Mouse (Mus musculus) forebrain, embryonic 14.5 days (tissue): ENCODE results near the gene Xlr4b. TPM values are rescaled to one million over a fixed set of nuclear protein-coding genes. Genes with fewer than 3 reads are reported as not detected.
A peak's percentile ranks its signal among the peaks of the same experiment; 100 is the strongest.
"Not testable (repeated sequence)": the region's sequence is repeated elsewhere in the genome, so short reads cannot be mapped to it uniquely, and the experiment has no call there.

ENCODE experiments used
- ATAC-seq: fragments of 200-750 bp; cut with Nextera tagmentation; 2 replicates; pipeline ENCODE4 v1.8.0; 2017; ENCODE audit warnings: mild to moderate bottlenecking, moderate library complexity
- DNase-seq: peaks from one replicate; pipeline ENCODE4 v3.0.0-alpha.2; 2015; ENCODE audit warnings: low spot score
- H3K27ac ChIP-seq: fragments of 300-500 bp; sonication (generic); 2 replicates; pipeline ENCODE4 v1.5.1; 2014; ENCODE audit warnings: low read depth, mild to moderate bottlenecking, control low read depth, low read length, moderate library complexity
- H3K27me3 ChIP-seq: fragments of 300-500 bp; sonication (generic); replicated peaks from 2 replicates; pipeline ENCODE4 v1.6.1; 2014; ENCODE audit warnings: low read length, control low read depth, mixed read lengths; ENCODE audit not compliant: control insufficient read depth, insufficient read depth
- H3K36me3 ChIP-seq: fragments of 300-500 bp; sonication (generic); 2 replicates; pipeline ENCODE4 v1.6.1; 2014; ENCODE audit warnings: low read length, control low read depth; ENCODE audit not compliant: control insufficient read depth, insufficient read depth
- H3K4me1 ChIP-seq: fragments of 300-500 bp; sonication (generic); 2 replicates; pipeline ENCODE4 v1.6.1; 2014; ENCODE audit warnings: antibody characterized with exemption, low read length, control low read depth; ENCODE audit not compliant: control insufficient read depth, insufficient read depth
- H3K4me2 ChIP-seq: fragments of 300-500 bp; sonication (generic); 2 replicates; pipeline ENCODE4 v1.6.1; 2014; ENCODE audit warnings: mild to moderate bottlenecking, control low read depth, low read length
- H3K4me3 ChIP-seq: fragments of 300-500 bp; sonication (generic); 2 replicates; pipeline ENCODE4 v1.5.1; 2014; ENCODE audit warnings: low read depth, low read length, control low read depth
- H3K9ac ChIP-seq: fragments of 300-500 bp; sonication (generic); 2 replicates; pipeline ENCODE4 v1.6.1; 2014; ENCODE audit warnings: mild to moderate bottlenecking, low read length, control low read depth, moderate library complexity
- H3K9me3 ChIP-seq: fragments of 300-500 bp; sonication (generic); replicated peaks from 2 replicates; pipeline ENCODE4 v1.6.1; 2016; ENCODE audit warnings: low read length, control low read depth, mixed read lengths; ENCODE audit not compliant: control insufficient read depth
- WGBS: fragments of 180-500 bp; shearing (Covaris S2); extraction: QIAGEN DNeasy Blood & Tissue Kit; methylation state at CpG from one replicate; pipeline ENCODE4 v1.1.7; 2014; 5-methylcytosine and 5-hydroxymethylcytosine counted together
- polyA plus RNA-seq: library from polyadenylated mRNA; unstranded; fragments of >200 nt; fragmentation: Nextera tagmentation; extraction: Ambion mirVana; gene quantifications from 2 replicates; pipeline ENCODE4 v1.2.1, GENCODE M21; 2014

Gene Xlr4b
- 0.37 and 1.4 TPM in 2 replicates for polyA plus RNA-seq

DNA sequence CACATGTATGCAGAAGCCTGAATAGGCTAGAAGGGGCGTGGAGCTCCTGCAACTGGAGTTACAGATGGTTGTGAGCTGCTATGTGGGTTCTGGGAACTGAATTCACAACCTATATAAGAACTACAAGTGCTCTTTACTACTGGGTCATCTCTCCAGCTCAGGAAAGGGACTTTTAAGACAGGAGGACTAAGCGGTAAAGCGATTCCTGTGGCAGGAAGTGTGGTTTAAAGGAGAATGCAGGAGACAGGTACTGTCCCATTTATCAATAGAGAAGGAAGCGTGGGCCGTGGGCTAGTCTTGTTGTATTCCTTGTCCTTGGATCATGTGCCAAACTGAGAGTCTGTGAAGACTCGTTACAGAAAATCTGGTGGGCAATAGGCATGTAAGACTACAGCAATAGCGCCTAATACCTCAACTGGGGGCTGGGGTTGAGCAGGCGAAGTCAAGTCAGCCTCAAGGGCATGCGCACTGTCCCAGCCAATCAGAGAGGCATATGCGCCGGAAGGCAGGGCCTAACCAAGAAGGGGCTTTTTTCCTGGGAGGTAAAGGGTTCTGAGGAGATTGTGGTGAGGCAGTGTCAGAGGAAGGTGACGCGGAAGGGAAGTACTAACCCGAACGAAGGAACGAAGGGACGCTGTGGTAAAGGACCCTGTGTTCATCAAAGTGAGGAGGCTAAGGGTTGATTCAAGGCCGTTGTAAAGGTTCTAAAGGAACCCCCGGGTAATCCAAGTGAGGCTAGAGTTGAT lies at the start of gene Xlr4b:
TSS of gene Xlr4b (plus strand) at position 515 of the 746 bp plus-strand sequence.
- H3K9me3 ChIP-seq, H3K36me3 ChIP-seq, H3K27me3 ChIP-seq, H3K4me2 ChIP-seq, DNase-seq, H3K27ac ChIP-seq, H3K4me1 ChIP-seq, H3K9ac ChIP-seq, H3K4me3 ChIP-seq, ATAC-seq: not testable (repeated sequence)
- WGBS, result 76% methylated on average over 10 of the region's 19 CpGs

DNA sequence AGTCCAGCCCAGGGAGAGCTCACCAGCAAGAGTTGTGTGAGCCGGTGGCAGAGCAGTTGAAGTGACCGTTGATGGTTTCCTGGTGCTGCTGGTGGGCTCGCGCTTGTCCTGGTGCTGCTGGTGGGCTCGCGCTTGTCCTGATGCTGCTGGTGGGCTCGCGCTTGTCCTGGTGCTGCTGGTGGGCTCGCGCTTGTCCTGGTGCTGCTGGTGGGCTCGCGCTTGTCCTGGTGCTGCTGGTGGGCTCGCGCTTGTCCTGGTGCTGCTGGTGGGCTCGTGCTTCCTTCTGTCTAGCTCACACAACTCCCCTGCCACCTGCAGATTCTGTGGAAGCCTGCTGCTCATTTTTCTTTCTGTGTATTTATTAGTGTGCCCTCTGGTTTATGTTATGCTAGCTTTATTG lies 37.2 kb upstream of the Xlr4b start, which contains the start of gene Spin2d:
TSS of gene Spin2d (minus strand) at position 101 of the 400 bp plus-strand sequence.
- H3K9ac ChIP-seq, H3K27ac ChIP-seq, H3K36me3 ChIP-seq, ATAC-seq, H3K9me3 ChIP-seq, H3K4me1 ChIP-seq, DNase-seq, H3K4me3 ChIP-seq, H3K27me3 ChIP-seq, H3K4me2 ChIP-seq: not testable (repeated sequence)
- 85% methylated on average over 8 of the region's 15 CpGs for WGBS

DNA sequence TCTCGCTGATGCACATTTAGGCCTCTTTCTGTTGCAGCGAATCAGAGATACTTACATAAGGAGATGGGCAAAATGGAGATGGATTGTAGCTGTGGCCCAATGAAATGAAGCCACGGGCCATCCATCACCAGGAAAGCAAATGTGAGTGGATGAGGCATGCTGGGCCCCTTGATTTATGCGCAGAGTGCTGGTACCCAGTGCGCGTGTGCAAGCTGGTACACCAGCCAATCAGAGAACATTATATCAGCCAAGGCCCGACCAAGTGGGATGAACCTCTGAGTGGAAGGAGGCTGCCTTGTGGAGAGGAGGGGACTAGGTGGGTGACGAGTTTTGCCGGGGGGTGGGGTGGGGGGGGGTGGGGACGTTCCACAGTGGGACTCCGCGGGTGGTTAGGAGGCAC lies 22.2 kb upstream of the Xlr4b start, which contains the start of gene Xlr3b:
TSS of gene Xlr3b (plus strand) at position 274 of the 400 bp plus-strand sequence.
- peak; percentile 48; the same call in 1 of the 2 replicates for ATAC-seq
- 78% methylated on average over 12 of the region's 12 CpGs for WGBS
- H3K27ac ChIP-seq, H3K36me3 ChIP-seq, H3K4me3 ChIP-seq, H3K4me2 ChIP-seq, H3K9ac ChIP-seq, H3K27me3 ChIP-seq, H3K4me1 ChIP-seq, H3K9me3 ChIP-seq: not testable (repeated sequence)
- DNase-seq, result peak; percentile 3

DNA sequence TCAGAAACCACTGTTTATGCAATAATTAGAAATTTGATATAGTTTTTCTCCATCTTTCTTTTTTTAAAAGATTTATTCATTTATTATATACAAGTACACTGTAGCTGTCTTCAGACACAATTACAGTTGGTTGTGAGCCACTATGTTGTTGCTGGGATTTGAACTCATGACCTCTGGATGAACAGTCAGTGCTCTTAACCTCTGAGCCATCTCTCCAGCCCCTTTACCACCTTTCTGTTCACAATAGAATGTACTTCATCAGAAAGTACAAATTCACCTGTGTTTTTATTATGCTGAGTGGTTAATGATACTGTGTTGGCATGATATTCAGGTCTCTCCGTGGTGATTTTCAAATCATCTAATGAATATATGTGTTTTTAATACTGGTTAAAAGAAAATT lies 11.2 kb downstream of the Xlr4b start:
- 65% methylated on average over 1 of the region's 1 CpGs for whole genome bisulfite sequencing
- no peaks in the 10 kb centered on the region for H3K9me3 ChIP-seq
- H3K4me3 ChIP-seq, result no peak overlapping the region
- no peaks in the 10 kb centered on the region for H3K27me3 ChIP-seq
- no peak overlapping the region for H3K4me2 ChIP-seq
- no peaks in the 10 kb centered on the region for H3K4me1 ChIP-seq
- H3K9ac ChIP-seq, result no peak overlapping the region
- DNase-seq, result no peak
- ATAC-seq, result no peak
- no peaks in the 10 kb centered on the region for H3K36me3 ChIP-seq
- H3K27ac ChIP-seq, result no peak overlapping the region

DNA sequence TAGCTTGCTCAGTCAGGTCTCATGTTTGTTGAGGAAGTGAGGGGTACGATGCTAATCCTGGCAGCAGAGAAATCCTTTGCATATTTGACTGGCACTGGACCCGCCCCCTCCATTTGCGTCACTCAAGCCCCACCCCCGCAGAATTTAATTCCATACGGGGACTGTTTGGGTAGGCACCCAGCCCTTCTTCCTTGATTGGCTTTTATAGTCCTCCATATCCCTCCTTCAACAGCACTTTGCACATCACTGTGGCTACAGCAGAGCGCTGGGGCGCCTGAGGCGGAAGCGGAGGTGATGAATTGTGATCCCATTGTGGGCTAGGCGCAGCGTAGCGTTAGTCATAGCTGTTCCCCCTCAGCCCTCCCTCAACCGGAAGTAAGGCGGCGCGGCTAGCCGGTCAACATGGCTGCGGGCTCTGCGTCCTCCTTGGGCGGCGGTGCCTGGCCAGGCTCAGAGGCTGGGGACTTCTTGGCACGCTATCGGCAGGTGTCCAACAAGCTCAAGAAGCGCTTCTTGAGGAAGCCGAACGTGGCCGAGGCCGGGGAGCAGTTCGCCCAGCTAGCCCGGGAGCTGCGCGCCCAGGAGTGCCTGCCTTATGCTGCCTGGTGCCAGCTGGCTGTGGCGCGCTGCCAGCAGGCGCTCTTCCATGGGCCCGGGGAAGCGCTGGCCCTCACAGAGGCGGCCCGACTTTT lies 13.9 kb downstream of the Xlr4b start, which contains the start of gene F8a:
TSS of gene F8a (plus strand) at position 378 of the 692 bp plus-strand sequence.
- Histone ChIP-seq H3K4me2 (peak within 1 kb of the TSS; percentile 62), H3K36me3 (no peaks in the 10 kb centered on the region), H3K27me3 (no peaks in the 10 kb centered on the region), H3K4me3 (peak within 1 kb of the TSS; percentile 55), H3K27ac (peak within 1 kb of the TSS; percentile 94), H3K9me3 (no peaks in the 10 kb centered on the region), H3K9ac (peak within 1 kb of the TSS; percentile 70), H3K4me1 (peaks cover 4% of the 10 kb centered on the region; the same call in 1 of the 2 replicates)
- peak; percentile 95 for ATAC-seq
- WGBS, result 39% methylated on average over 39 of the region's 39 CpGs
- DNase-seq, result peak; percentile 87

DNA sequence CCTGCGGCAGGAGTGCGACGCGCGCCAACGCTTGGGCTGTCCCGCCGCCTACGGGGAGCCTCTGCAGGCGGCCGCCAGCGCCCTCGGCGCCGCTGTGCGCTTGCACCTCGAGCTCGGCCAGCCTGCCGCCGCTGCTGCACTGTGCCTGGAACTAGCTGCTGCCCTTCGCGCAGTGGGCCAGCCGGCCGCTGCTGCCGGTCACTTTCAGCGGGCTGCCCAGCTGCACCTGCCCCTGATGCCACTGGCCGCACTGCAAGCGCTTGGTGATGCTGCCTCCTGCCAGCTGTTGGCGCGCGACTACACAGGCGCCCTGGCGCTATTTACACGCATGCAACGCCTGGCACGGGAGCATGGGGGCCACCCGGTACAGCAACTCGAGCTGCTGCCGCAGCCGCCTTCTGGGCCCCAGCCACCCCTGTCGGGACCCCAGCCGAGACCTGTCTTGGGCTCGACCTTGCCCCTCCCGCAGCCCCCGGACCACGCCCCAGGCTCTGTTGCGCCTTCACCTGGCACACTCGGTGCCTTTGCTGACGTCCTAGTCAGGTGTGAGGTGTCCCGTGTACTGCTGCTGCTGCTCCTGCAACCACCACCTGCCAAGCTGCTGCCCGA lies 14.6 kb downstream of the Xlr4b start:
- WGBS, result 37% methylated on average over 49 of the region's 51 CpGs
- peak overlapping the region; percentile 62 for H3K4me2 ChIP-seq
- H3K36me3 ChIP-seq, result no peaks in the 10 kb centered on the region
- ATAC-seq, result peak; percentile 60
- peak; percentile 58 for DNase-seq
- peak overlapping the region; percentile 55 for H3K4me3 ChIP-seq
- H3K9me3 ChIP-seq, result no peaks in the 10 kb centered on the region
- H3K4me1 ChIP-seq, result peaks cover 4% of the 10 kb centered on the region; the same call in 1 of the 2 replicates
- H3K27ac ChIP-seq, result peak overlapping the region; percentile 94
- peak overlapping the region; percentile 70 for H3K9ac ChIP-seq
- no peaks in the 10 kb centered on the region for H3K27me3 ChIP-seq

DNA sequence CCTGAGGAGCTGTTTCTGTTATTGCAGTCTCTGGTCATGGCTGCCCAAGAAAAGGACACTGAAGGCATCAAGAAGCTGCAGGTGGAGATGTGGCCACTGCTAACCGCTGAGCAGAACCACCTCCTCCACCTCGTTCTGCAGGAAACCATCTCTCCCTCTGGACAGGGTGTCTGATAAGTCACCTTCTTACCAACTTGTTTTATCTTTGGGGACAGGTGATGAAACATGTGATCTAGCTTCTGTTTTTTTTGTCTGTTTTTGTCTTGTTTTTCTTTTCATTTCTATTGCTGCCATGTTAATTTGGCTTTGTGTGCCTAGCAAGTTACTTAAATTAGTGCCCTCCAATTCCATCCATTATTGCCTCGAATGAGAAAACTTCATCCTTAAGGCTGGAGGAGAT lies 15.2 kb downstream of the Xlr4b start:
- WGBS, result 34% methylated on average over 3 of the region's 3 CpGs
- no peaks in the 10 kb centered on the region for H3K9me3 ChIP-seq
- H3K27me3 ChIP-seq, result no peaks in the 10 kb centered on the region
- H3K4me2 ChIP-seq, result peak overlapping the region; percentile 62
- DNase-seq, result no peak
- no peaks in the 10 kb centered on the region for H3K36me3 ChIP-seq
- no peak for ATAC-seq
- peak overlapping the region; percentile 55 for H3K4me3 ChIP-seq
- H3K9ac ChIP-seq, result peak overlapping the region; percentile 70
- 0 out of 2 replicates have a peak overlapping the region, but pooled peaks have one; percentile 94 for H3K27ac ChIP-seq
- H3K4me1 ChIP-seq, result peaks cover 4% of the 10 kb centered on the region; the same call in 1 of the 2 replicates

DNA sequence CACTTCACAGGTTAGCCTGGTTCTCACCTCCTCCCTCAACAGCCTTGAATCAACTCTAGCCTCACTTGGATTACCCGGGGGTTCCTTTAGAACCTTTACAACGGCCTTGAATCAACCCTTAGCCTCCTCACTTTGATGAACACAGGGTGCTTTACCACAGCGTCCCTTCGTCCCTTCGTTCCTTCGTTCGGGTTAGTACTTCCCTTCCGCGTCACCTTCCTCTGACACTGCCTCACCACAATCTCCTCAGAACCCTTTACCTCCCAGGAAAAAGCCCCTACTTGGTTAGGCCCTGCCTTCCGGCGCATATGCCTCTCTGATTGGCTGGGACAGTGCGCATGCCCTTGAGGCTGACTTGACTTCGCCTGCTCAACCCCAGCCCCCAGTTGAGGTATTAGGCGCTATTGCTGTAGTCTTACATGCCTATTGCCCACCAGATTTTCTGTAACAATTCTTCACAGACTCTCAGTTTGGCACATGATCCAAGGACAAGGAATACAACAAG lies 28.7 kb downstream of the Xlr4b start, which contains the start of gene Xlr4c:
TSS of gene Xlr4c (minus strand) at position 310 of the 505 bp plus-strand sequence.
- H3K4me1 ChIP-seq, H3K9ac ChIP-seq, H3K4me2 ChIP-seq, DNase-seq, H3K27ac ChIP-seq, H3K27me3 ChIP-seq, H3K36me3 ChIP-seq, H3K9me3 ChIP-seq, ATAC-seq, H3K4me3 ChIP-seq: not testable (repeated sequence)
- 85% methylated on average over 13 of the region's 14 CpGs for WGBS
